Mouse (Mus musculus): Measurements from ENCODE around the gene Cavin3.

GRCm38 (mm10) chr7:105501984-105502383, 19.9 kb upstream of the Cavin3 start:
- TF ChIP-seq CTCF (IDR thresholded peaks at IDR 0.05; ENCODE audit: extremely low read depth, insufficient read depth, low read length) (no peak), POLR2A (IDR thresholded peaks at IDR 0.05; ENCODE audit: extremely low read depth, insufficient read depth, low read length) (no peak)
